Mouse (Mus musculus): Measurements from ENCODE around the gene Gm45808. TPM values are rescaled to one million over a fixed set of nuclear protein-coding genes. Genes with fewer than 3 reads are reported as not detected.
A peak's percentile ranks its signal among the peaks of the same experiment; 100 is the strongest.
"Not testable (repeated sequence)": the region's sequence is repeated elsewhere in the genome, so short reads cannot be mapped to it uniquely, and the experiment has no call there.

Gene Gm45808
- total RNA-seq, 2 experiments from 2014 or later = 3.8 to 6.4 TPM

GRCm38 (mm10) chr7:45467090-45467670, 19.4 kb downstream of the Gm45808 start:
- no peak for DNase-seq

- DNase-seq = peak; percentile 96
These were observed 20.1 kb downstream of the Gm45808 start, which contains the start of gene Bax for GRCm38 (mm10) chr7:45466283-45467089. TSS of gene Bax (minus strand) at chr7:45466898.

GRCm38 (mm10) chr7:45465549-45465948, 21.1 kb downstream of the Gm45808 start:
- no peak for DNase-seq

- DNase-seq = no peak
These were observed 21.5 kb downstream of the Gm45808 start for GRCm38 (mm10) chr7:45465112-45465511.

GRCm38 (mm10) chr7:45463987-45464778, 22.4 kb downstream of the Gm45808 start:
- DNase-seq = no peak

GRCm38 (mm10) chr7:45462868-45463267, 23.7 kb downstream of the Gm45808 start:
- DNase-seq = not testable (repeated sequence)

- DNase-seq = no peak
These were observed 24.3 kb downstream of the Gm45808 start for GRCm38 (mm10) chr7:45462325-45462724.

GRCm38 (mm10) chr7:45461781-45462180, 24.8 kb downstream of the Gm45808 start:
- DNase-seq = no peak

- DNase-seq = no peak
These were observed 25.3 kb downstream of the Gm45808 start for GRCm38 (mm10) chr7:45461326-45461725.

GRCm38 (mm10) chr7:45460860-45461314, 25.7 kb downstream of the Gm45808 start:
- DNase-seq = peak; percentile 59

GRCm38 (mm10) chr7:45460377-45460776, 26.2 kb downstream of the Gm45808 start:
- no peak for DNase-seq

- peak; percentile 90 for DNase-seq
These were observed 27.0 kb downstream of the Gm45808 start, which contains the start of gene Ftl1 for GRCm38 (mm10) chr7:45459564-45460140. TSS of gene Ftl1 (minus strand) at chr7:45459884.

GRCm38 (mm10) chr7:45458748-45459563, 27.7 kb downstream of the Gm45808 start:
- DNase-seq = peak; percentile 90

GRCm38 (mm10) chr7:45457204-45458060, 29.2 kb downstream of the Gm45808 start:
- DNase-seq = no peak

- DNase-seq = no peak
These were observed 29.8 kb downstream of the Gm45808 start for GRCm38 (mm10) chr7:45456721-45457203.

- no peak for DNase-seq
These were observed 30.5 kb downstream of the Gm45808 start for GRCm38 (mm10) chr7:45455932-45456696.

GRCm38 (mm10) chr7:45454971-45455370, 31.6 kb downstream of the Gm45808 start:
- DNase-seq = no peak

- DNase-seq = peak; percentile 89
These were observed 35.1 kb downstream of the Gm45808 start for GRCm38 (mm10) chr7:45451344-45451982.

GRCm38 (mm10) chr7:45449974-45450373, 36.6 kb downstream of the Gm45808 start:
- no peak for DNase-seq

Measured in gastrocnemius, postnatal 10 days (tissue).